Mouse (Mus musculus): ENCODE data around the gene Psmd5.
"Not testable (repeated sequence)": the region's sequence is repeated elsewhere in the genome, so short reads cannot be mapped to it uniquely, and the experiment has no call there.

Psmd5 gene

DNA sequence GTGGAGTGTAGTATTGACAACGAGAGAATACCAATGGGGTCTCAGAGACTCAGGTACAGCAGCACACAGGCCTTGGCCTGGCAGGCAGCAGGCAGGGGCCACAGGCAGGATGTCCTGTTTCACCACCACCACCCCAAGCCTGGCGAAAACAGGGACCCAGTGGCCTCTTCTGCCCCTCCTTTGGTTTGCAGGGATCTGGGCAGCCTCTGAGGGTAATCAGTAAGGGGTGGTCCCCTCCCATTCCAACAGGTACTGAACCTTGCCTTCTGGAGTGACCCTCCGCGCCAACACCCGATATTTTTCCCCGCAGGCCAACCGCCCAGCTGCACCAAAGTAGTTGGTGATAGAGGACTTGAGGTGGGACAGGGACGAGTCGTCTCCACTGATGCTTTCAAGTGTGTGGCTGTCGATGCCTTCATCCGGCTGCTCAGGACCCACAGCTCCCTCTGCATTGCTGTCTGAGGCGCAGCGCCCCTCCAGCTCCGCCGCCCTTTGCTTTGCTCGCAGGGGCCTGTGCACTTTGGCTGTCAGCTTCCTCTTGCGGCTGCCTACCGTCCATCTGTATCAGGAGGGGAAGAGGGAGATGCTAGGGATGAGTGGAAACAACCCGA, 20.8 kb upstream of the Psmd5 start:
- no peak for DNase-seq

DNA sequence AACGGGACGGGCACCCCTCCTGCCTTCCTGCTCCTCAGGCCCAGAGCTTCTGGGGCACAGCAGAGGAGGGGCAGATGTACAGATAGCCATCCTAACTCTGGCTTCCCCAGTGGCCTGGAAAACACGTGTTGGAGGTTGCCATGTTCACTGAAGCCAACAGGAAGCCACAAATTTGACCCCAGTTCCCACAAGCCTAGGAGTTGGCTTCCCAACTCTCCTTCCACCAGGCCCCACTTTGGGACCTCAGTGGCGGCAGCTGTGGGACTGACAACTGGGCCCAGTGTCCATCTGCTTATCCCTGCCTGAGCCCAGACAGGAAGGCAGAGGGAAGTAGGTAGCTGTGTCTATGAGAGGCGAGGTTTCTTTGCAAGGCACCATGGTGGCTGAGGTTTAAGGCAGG, 19.2 kb upstream of the Psmd5 start:
- no peak for DNase-seq

DNA sequence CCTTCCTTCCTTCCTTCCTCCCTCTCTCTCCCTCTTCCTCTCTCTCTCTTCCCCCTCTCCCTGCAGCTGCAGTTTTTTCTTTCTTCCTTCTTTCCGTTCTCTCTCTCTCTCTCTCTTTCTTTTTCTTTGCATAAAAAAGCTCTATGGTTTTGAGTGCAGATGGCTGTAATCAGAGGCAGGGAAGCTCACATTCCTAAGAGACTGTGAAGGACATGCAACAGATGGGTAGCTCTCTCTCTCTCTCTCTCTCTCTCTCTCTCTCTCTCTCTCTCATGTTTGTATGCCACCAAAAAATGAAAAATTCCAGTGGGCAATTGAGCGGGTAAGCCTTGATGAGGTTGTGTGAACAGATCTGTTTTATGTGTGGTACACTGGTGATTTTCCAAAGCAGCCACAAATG, 9.4 kb upstream of the Psmd5 start:
- DNase-seq = no peak

DNA sequence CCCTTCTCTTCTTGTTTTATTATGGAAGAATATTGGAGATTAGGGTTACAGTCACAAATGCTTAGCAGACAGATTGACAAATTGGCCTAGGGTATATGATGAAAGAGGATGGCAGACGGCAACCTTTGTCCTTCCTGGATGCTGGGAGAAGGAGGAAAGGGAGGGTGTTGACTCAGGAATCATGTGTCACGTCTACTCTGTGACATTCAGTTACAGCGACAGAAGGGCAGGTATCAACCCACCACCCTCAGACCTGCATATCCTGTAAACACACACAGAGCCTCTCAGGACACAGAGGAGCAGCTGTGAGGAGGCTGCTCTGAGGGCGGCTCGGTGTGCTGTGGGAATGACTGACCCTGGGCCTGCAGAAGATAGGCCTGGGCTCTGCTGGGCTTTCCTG, 8.4 kb upstream of the Psmd5 start:
- DNase-seq = no peak

DNA sequence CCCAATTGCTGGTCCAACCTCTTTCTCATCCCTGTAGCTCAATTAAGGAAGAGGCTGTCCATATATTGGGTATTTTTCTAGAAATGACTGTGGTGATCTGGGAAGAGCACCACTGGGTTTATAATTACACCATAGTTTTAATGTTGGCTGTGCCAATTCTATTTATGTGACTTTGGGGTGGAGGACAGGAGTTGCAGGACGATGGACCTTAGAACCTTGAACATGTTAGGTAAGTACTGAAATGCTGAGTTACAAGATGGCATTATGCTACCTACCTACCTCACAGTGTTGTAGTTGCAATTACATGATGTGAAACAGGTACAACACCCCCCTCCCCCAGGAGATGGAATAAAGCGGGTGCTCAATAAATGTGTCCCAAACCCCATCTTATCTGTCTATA, 8.0 kb upstream of the Psmd5 start:
- no peak for DNase-seq

DNA sequence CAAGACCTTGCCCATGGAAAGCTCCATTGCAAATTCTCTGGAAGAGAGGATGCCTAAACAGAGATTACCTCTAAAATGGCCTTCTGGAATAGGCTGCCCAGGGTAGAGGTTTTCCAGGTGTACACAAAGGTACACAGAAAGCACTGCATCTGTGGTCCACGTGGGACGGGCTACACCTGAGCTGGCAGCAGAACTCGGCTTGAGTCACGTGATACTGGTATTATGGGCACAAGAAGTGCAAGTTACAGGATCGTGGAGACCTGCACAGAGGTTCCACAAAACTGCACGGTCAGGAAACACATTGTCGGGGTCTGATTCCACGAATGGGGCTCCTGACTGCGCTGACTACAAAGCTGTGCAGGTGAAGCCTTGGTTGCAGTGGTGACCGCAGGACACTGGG, 5.3 kb upstream of the Psmd5 start:
- no peak for DNase-seq

DNA sequence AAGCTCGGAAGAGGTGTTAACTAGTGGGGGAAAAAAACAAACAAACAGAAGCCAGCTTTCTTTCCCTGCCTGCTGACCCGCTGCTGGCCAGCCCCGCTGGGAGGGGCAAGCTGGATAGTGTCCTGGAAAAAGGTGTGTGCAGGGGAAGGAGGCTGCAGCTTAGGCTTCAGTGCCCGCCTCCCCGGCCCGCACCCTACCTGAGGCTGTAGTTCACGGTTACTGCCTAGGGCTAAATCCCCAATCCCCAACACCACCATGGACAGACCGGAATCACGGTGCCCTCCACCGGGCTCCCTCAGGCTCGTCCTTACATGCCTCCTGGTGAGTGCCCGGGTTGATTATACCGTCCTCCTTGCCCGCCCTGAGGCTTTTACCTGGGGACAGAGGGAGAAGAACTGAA, 497 bp downstream of the Psmd5 start, which contains the start of gene Cutal:
Gene Cutal, plus strand, starts transcription at position 126 of the 400 bp plus-strand sequence.
- peak; percentile 44 for DNase-seq

DNA sequence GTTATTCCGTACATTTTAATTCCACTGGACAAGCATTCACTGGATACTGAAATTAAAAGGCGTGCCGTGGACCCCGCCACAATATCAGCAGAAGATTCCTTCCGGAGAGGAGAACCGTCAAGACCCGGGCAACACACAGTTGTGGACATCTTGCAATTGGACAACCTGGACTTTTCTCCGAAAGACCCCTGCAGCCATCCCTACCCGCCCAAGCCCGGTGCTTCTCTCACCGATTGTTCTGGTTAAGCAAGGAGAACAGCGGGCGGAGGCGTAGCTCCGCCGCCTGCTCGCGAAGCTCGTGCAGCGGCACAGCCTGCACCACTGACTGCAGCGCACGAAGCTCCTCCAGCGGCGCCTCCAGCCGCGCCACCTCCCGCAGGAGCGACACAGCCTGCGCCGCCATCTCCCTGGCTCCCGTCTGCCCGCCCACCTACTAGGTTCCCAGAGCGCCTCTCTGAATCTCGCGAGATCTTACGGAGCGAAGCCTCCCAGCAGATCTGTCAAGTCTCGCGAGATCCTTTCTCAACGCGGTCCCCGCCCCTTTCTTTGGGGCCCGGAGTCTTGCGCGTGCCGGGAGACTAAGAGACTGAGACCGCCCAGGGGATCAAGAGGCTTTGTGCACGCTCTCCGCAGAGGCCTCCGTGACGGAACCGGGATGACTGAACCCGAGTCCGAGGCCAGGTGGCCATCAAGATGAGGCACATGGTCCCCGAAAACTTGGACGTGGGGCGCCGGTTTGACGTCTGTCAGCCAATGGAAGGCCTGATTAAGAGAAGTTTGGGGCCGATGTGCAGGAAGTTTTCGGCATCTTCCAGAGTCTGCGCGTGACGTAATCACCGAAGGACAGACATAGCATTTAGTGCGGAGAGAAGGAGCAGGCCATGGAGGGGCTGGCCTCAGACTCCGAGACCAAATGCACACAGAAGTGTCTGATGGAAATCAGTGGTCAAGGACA, 4.0 kb downstream of the Psmd5 start:
- DNase-seq = peak; percentile 94

DNA sequence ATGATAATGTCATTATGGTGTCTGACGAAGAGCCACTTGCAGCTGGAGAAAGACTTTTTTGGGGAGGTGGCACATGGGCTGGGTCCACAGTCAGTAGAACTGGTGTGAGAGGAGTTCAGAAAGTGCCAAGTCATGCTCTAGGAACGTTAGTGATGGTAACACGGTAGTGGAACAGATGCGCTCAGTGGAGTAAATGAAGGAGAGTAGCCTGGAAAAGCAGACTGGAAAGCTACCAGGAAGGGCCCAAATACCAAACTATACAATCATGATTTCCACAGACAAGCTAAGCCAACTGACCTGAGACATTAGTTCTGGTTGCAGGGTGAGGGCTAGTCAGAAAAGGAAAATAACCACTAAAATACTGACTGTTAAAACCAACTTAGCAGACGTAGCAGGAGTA, 5.1 kb downstream of the Psmd5 start:
- no peak for DNase-seq

DNA sequence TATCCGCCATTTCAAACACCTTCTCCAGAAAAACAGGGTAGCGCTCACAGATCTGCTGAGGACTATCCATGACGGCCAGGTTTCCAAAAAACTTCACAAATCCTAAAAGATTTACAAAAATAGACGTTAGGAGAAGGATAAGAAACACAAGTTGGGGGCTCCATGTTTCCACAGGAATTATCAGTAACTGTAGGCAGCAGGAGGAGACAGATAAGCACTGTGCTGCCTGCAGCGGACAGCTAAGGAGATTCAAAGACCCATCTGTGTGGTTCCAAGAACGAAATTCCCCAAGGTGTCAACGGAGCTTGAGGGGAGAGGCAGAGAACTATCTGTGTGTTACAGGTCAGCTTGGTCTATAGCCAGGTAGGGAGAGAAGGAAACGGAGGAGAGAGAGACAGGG, 17.0 kb downstream of the Psmd5 start:
- no peak for DNase-seq

DNA sequence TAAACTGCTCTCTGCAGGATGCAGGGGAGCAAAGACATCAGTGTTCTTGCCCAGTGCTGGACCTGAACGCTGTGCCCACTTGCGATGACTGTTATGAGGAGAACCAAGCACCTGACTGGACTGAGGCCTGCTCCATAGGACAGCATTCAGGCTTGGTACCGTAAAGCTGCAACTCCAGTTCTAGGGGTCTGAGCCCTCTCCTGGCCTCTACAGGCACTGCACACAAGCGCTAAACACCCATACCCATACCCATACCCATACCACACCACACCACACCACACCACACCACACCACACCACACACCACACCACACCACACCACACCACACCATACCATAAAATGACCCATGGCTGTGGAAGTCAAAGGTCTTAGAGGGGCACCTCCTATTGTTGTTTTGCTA, 19.5 kb downstream of the Psmd5 start:
- no peak for DNase-seq

DNA sequence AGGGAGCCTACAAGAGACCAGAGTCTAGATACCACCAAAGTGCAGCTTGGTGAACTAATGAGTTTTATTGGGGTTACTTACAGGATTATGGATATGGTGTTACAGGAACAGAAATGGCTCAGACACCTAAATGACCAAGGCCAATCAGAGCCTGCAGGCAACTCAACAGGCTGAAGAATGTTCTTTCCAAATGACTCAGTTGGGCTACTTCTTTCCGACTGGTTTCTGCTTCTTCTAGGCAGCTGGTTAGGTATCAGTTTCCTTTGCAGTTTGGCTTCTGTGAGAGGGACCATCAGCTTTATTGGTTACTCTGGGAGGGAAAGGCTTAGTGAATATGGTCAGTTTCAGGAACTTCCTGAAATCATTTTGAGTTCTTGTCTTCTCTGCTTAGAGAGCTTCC, 27.1 kb downstream of the Psmd5 start:
- no peak for DNase-seq

DNA sequence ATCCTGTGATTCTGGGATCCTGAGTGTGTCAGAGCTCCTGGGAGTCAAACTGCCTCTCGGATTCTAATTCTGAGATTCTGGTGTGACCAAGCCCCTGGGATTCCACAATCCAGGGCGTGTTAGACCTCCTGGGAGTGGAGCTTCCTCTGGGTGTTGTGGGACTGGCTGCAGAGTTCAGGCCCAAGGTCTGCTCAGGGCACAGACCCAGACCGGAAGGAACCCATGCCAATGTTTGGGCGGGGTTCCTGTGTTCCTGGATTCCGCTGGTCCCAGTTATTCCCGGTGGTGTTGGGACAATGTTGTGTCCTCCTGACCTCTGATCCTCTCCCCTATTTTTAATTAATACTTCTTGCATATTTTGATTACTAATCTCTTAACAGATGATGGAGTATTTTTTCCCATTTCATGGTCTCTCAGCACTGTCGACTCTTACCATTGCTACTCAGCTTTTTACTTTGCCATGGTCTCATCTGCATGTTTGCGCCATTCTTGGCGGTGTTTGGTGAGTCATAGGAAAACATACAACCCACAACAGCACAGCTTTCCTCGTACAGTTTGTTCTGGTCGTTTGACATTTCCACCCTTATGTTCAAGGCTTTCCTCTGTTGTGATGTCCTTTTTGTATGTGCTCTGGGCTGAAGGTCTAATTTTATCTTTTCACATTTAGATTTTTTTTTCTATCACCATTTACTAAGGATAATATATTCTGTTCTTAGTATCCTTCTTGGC, 31.4 kb downstream of the Psmd5 start:
- DNase-seq = peak; percentile 79

DNA sequence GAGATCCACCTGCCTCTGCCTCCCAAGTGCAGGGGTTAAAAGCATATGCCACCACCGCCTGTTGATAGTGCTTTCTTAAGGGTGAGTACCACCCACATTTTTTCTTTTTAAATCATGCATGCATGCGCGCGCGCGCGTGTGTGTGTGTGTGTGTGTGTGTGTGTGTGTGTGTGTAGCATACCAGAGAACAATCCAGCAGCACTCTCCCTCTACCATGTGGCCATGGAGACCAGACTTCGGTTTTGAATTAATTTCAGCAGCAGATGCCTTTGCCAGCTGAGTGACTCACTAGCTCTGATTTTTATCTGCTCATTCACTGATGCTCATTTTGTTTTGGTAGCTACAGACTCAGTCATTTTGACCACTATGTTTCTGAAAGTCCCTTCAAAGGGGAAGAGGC, 33.1 kb downstream of the Psmd5 start:
- no peak for DNase-seq

DNA sequence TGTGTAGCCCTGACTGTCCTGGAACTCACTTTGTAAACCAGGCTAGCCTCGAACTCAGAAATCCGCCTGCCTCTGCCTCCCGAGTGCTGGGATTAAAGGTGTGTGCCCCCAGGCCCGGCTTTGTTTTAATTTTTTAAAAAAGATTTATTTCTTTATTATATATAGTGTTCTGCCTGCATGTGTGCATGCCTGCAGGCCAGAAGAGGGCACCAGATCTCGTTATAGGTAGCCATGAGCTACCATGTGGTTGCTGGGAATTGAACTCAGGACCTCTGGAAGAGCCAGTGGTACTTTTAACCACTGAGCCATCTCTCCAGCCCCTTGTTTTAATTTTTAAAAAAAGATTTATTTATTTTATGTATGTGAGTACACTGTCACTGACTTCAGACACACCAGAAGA, 34.6 kb downstream of the Psmd5 start:
- not testable (repeated sequence) for DNase-seq

DNA sequence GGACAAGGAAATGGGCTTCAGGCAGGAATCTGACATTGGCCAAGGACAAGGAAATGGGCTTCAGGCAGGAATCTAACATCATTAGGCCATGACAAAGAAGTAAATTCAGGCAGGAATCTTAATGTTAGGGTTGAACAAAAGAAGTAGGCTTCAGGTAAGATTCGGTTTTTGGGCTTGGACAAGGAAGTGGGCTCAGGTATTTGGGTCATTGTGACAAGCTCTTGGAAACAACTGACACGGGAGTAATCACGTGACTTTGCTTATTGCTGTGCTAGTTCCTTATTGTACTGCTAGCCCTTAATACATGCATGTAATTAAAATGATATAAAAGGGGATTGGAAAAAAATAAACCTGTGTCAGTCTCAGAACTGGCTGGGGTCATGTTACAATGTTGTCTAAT, 39.1 kb downstream of the Psmd5 start:
- DNase-seq = no peak

DNA sequence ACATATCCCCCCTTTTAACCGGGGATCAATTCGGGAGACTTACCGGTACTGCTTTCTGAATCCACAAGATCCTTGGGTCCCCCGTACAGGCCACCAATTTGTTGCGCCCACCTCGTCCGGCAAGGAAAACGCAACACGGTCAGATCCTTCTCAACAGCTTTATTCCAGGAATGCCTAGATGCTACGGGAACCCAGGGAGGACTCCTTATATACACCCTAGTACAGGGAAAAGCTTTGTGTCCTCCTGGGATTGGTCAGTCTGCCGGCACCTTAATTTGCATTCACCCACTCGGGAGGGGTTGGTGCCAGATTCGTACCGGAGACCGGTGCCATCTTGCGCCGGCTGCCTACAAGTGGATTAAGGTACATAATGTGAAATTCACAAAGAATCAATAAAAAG, 41.1 kb downstream of the Psmd5 start:
- no peak for DNase-seq

DNA sequence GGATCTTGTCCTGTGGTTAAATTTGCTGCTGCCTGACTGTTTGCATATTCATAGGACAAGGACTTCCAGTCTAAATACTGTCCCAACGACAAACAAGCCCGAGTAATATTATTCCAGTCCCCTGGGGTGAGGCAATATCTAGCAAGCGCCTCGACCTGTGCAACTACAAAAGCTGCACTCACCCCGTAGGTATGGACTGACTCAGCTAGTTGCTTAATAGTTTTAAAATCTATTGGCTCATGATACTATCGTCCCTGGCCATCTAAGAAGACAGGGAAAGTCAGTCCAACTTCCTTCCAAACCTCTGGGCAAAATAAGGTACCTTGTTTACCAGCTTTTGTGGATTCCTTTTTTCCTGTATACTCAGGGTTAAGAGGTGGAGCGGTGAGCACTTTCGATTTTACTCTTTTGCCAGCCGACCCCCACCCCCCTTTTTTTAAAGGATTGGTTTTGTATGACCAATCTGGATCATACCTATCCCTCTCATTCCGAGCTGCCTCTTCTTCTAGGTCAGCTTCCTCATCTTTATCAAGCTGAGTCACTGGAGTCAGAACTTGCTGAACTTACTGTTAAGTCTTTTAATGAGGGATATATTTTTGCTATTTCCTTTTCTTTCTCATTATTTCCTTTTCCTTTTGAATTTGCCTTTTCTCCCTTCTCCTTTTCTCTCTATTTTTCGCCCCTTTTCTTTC, 41.9 kb downstream of the Psmd5 start, which contains the start of gene Gm34653:
Gene Gm34653, plus strand, starts transcription at position 242 of the 692 bp plus-strand sequence.
- DNase-seq = not testable (repeated sequence)

DNA sequence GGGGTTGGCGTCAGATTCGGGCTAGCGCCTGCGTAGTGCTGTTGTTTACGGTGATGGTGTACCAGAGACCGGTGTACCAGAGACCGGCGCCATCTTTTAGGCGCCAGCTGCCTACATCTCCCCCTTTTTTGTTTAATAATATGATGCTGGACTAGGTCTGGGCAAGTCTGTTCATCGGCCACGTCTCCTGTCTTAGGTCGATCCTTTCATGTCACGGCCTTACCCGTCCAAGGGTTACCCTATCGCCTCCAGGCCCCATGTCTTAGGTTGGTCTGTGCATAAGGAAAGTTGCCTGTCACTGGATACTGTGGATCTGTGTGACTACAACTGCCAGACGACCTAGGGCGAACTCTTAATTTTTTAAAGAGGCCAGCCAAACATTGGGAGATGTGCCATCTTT, 44.7 kb downstream of the Psmd5 start:
- DNase-seq = not testable (repeated sequence)

DNA sequence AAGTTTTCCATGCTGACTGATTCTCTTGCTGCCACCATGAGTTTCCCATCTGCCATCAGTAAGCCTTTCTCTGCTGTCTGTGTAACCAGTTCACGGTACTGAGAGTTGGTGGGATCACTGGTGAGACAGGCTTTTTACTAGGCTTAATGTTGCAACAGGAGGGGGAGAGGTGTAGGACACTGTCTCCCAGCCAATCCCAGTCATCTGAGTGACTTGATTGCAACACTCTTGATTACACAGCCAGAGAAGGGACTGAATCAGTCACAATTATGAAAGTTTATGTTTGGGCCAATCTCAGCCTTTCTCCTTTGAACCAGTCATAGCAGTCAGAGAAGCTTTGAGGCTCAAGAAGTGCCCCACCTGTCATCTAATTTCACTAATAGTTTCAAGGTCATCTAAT, 46.7 kb downstream of the Psmd5 start:
- peak; percentile 4 for DNase-seq

DNA sequence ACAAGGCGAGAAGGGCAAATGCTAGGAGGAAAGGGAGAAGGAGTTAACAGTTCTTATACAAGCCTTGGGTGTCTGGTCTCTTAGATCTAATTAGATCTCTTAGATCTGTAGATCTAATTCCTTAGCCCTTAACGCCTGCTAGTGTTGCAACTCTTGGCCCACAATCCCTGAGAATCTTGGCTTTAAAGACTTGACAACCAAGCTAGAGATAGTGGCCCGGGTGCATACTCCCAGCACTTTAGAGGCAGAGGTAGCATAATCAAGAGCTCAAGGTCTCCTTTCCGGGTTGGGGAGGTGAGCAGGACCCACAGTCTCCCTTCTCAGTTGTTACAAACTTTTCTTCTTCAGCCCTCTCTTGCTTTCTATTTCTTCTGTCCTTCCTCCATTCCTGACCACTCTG, 47.2 kb downstream of the Psmd5 start:
- DNase-seq = no peak

DNA sequence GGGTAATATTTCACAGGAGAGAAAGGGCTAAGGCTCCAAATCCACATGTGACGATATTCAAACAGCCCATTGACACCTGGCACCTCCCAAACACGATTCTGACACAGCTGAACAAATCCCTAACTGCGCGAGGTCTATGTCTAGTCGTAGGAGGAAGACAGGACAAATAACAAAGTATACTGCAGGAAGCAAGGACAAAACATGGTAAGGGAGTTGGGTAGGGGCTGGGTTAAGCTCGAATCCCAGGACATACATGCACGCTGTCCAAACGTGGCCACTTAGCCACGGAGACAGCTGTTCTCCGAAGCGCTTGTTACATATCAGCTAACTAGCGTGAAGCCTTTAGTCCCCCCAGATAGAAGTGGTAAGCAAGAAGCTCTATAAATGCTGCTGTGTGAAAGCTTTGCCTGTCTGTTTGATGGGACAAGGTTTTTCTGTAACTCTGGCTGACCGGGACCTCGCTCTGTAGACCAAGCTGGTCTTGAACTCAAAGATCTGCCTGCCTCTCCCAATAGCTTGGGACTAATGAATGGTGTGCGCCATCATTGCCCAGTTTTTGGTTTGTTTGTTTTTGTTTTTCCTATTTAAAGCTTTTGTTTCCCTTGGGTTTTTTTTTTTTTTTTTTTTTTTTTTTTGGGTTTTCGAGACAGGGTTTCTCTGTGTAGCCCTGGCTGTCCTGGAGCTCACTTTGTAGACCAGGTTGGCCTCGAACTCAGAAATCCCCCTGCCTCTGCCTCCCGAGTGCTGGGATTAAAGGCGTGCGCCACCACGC, 48.1 kb downstream of the Psmd5 start:
- no peak for DNase-seq
